Mouse (Mus musculus) embryonic fibroblast, embryonic 13.5 days (primary cell): ENCODE measurements around the gene St6gal1. TPM values are rescaled to one million over a fixed set of nuclear protein-coding genes. Genes with fewer than 3 reads are reported as not detected.

Experiments used
- H3K27ac ChIP-seq: 2 replicates; pipeline ENCODE4 v1.5.1; 2012; ENCODE audit warnings: low read length, control low read depth, inconsistent platforms; ENCODE audit not compliant: insufficient read depth
- H3K4me1 ChIP-seq: 2 replicates; pipeline ENCODE4 v1.6.1; 2011; ENCODE audit warnings: low read length; ENCODE audit not compliant: control insufficient read depth, insufficient read depth
- H3K4me3 ChIP-seq: 2 replicates; pipeline ENCODE4 v1.5.1; 2011; ENCODE audit warnings: mild to moderate bottlenecking, control low read depth, low read length; ENCODE audit not compliant: insufficient read depth
- CTCF ChIP-seq: IDR thresholded peaks from 2 replicates; pipeline ENCODE4 v1.5.1; 2011; ENCODE audit warnings: mild to moderate bottlenecking, control low read depth, low read length, moderate library complexity, borderline replicate concordance; ENCODE audit not compliant: insufficient read depth
- POLR2A ChIP-seq: IDR thresholded peaks from 2 replicates; pipeline ENCODE4 v1.6.1; 2011; ENCODE audit warnings: low read depth, mild to moderate bottlenecking, control low read depth, low read length, moderate library complexity
- polyA plus RNA-seq: library from polyadenylated mRNA; stranded (reverse); fragments of >200 nt; gene quantifications from 2 replicates; pipeline ENCODE4 v1.2.4, GENCODE M21; 2011; ENCODE audit warnings: low read depth; ENCODE audit not compliant: missing spikeins, insufficient read length

Gene St6gal1
- polyA plus RNA-seq, 1 experiment, result 7.4 TPM

- H3K4me3 ChIP-seq, result no peak overlapping the region
- peaks cover 7% of the 10 kb centered on the region for H3K4me1 ChIP-seq
- H3K27ac ChIP-seq, result peak overlapping the region; percentile 51; the same call in 1 of the 2 replicates
- TF ChIP-seq CTCF (no peak), POLR2A (no peak)
Measured at GRCm38 (mm10) chr16:23283677-23284076, 59.1 kb downstream of the St6gal1 start.

- H3K4me3 ChIP-seq, result no peak overlapping the region
- H3K4me1 ChIP-seq, result peaks cover 7% of the 10 kb centered on the region
- peak overlapping the region; percentile 51 for H3K27ac ChIP-seq
- TF ChIP-seq POLR2A (no peak), CTCF (no peak)
Measured at GRCm38 (mm10) chr16:23284470-23285394, 60.2 kb downstream of the St6gal1 start.

- TF ChIP-seq POLR2A, result no peak
- TF ChIP-seq CTCF, result no peak
- H3K27ac ChIP-seq, result no peak overlapping the region
- no peak overlapping the region for H3K4me3 ChIP-seq
- peaks cover 6% of the 10 kb centered on the region; the same call in 1 of the 2 replicates for H3K4me1 ChIP-seq
Measured at GRCm38 (mm10) chr16:23286380-23287097, 62.0 kb downstream of the St6gal1 start.

- Histone ChIP-seq H3K4me3 (no peak overlapping the region), H3K27ac (no peak overlapping the region), H3K4me1 (peaks cover 7% of the 10 kb centered on the region; the same call in 1 of the 2 replicates)
- TF ChIP-seq CTCF, result no peak
- TF ChIP-seq POLR2A, result no peak
Measured at GRCm38 (mm10) chr16:23287312-23288040, 62.9 kb downstream of the St6gal1 start.

- Histone ChIP-seq H3K27ac (no peak overlapping the region), H3K4me1 (peaks cover 7% of the 10 kb centered on the region; the same call in 1 of the 2 replicates), H3K4me3 (no peak overlapping the region)
- TF ChIP-seq POLR2A, result no peak
- no peak for TF ChIP-seq CTCF
Measured at GRCm38 (mm10) chr16:23288103-23288502, 63.6 kb downstream of the St6gal1 start.

GRCm38 (mm10) chr16:23289424-23289823, 64.9 kb downstream of the St6gal1 start:
- TF ChIP-seq POLR2A (no peak), CTCF (no peak)
- no peak overlapping the region for H3K4me3 ChIP-seq
- no peak overlapping the region for H3K27ac ChIP-seq
- 0 out of 2 replicates have a peak, but pooled peaks cover 2% of the 10 kb centered on the region for H3K4me1 ChIP-seq

GRCm38 (mm10) chr16:23290171-23290570, 65.6 kb downstream of the St6gal1 start:
- Histone ChIP-seq H3K27ac (no peak overlapping the region), H3K4me3 (no peak overlapping the region), H3K4me1 (0 out of 2 replicates have a peak, but pooled peaks cover 2% of the 10 kb centered on the region)
- no peak for TF ChIP-seq CTCF
- no peak for TF ChIP-seq POLR2A

GRCm38 (mm10) chr16:23291521-23291920, 67.0 kb downstream of the St6gal1 start:
- Histone ChIP-seq H3K4me1 (0 out of 2 replicates have a peak, but pooled peaks cover 2% of the 10 kb centered on the region), H3K27ac (0 out of 2 replicates have a peak overlapping the region, but pooled peaks have one; percentile 3), H3K4me3 (no peak overlapping the region)
- TF ChIP-seq CTCF, result no peak
- no peak for TF ChIP-seq POLR2A

- Histone ChIP-seq H3K4me3 (no peak overlapping the region), H3K27ac (no peak overlapping the region), H3K4me1 (0 out of 2 replicates have a peak, but pooled peaks cover 2% of the 10 kb centered on the region)
- TF ChIP-seq CTCF, result no peak
- no peak for TF ChIP-seq POLR2A
Measured at GRCm38 (mm10) chr16:23294236-23294635, 69.7 kb downstream of the St6gal1 start.
